Mouse (Mus musculus) cerebellum, adult (tissue): ENCODE measurements around the gene Trmo.

Experiments
- ATAC-seq: cut with Nextera tagmentation; 2 replicates; pipeline ENCODE4 v1.9.2; 2017; ENCODE audit warnings: mild to moderate bottlenecking, moderate library complexity, mixed read lengths; ENCODE audit not compliant: insufficient number of reproducible peaks, low FRiP score, low TSS enrichment

Trmo gene

GRCm38 (mm10) chr4:46374455-46374854 is 14.8 kb downstream of the Trmo start:
- no peak for ATAC-seq

- ATAC-seq: no peak
Observed at GRCm38 (mm10) chr4:46371030-46371429, 18.2 kb downstream of the Trmo start.

DNA sequence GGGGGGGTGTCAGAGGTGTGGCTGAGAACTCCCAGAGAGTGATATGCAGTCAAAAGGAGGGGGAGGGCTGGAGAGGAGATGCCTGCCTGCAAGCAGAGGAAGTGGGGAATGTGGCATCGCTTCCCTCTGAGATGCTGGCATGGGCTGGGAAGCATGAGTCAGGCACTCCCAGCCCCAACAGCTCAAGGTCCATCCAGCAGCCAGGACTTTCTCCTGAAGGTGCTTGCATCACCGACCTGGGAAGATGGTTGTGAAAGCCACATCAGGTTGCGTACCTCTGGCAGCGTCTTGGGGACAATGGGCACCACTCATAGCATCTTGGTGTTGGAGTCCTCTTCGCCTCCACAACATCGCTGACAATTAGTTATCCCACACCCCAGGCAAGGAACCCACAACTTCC is 18.8 kb downstream of the Trmo start:
- no peak for ATAC-seq

DNA sequence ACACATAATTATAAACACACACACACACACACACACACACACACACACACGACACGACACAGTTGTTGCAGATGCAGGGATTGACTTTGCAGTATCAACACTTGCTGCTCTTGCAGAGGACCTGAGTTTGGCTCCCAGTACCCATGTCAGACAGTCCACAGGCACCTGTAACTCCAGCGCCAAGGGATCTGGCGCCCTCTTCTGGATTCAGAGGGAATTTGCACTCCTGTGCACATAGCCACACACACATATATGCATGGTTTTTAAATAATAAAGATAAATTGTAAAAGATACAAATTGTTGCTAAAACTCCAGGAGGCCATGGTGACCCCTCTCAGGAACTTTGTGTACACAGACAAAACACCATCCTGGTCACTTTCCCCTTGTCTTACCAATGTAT is 20.2 kb downstream of the Trmo start:
- ATAC-seq: no peak

DNA sequence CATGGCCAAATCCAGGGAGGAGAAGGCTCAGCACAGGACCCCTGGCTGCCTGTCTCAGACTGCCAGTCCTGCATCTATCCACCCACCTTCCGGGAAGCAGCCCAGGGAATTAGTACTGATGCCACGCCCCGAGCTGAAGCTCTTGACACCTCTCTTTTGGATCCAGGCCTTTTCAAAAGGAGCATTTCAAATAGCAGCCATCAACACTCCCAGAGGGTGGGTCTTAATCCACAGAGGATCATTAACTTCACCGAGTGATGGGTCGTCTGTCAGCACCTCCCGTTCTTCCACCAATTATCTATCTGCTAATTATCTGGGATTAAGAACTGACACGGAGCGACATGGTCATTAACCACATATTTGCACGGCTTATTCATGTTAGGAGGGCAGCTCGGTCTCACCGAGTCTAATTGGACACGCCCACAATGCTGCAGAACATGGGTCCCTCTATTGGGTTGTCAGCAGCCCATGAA is 21.7 kb downstream of the Trmo start:
- no peak for ATAC-seq

DNA sequence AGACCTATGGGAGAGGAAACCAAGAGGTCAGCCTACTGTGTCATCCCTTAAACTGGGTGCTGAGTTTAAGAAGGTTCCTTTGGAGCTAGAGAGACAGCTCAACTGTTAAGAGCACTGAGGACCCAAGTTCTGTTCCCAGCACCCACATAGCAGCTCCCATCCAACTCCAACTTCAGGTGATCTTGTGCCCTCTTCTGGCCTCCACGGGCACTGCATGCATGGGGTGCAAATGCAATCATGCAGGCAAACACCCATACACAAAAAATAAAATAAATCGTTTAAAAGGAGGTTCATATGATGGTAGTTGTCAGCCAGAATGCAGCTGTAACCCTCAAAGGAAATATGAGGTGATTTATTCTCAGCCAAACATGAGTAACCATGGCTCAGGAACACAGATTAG is 24.9 kb downstream of the Trmo start:
- ATAC-seq: no peak

DNA sequence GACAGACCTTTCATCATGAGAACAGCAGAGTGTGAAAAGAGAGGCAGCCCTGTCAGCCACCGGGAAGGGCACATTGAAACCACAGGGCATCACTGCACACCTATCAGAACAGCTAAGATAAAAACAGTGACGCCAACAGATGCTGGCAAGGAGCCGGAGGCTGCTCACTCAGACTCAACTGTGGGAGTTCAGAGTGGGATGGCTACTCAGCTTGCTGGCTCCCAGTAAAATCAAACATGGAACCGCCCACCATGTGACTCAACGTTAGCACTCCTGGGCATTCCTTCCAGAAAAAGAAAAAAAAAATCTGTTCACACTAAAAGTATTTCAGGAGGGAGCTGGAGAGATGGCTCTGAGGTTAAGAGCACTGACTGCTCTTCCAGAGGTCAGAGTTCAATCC is 28.0 kb downstream of the Trmo start:
- ATAC-seq: no peak

DNA sequence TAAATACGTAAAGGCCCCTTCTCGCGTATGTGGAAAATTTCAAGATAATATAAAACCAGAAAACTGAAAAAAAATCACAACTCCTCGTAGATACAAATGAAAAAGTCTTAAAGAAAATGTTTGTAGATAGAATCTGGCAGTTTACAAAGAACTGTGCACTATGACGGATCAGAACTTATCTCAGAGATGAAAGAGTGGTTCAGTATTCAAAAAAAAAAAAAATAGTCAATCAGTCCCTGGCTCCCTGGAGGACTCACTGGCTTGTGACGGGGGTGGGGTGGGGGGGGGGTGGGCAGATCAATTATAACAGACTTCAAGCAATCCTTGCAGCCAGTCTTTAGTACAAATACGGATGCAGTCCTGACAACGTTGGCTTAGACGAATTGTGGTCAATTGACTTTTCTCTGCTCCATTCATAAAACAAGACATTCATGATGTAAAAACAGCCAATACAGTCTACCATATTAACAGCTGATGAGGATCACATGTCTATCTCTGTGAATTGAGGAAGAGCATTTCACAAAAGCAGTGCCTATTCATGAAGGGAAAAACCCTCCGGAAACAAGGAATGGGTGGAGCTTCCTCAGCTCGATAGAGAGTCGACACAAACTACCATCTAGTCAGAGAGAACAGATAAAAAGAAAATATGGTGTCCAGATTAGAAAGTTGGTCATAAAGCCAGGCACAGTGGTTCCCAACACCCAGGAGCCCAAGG is 29.5 kb downstream of the Trmo start:
- no peak for ATAC-seq

- ATAC-seq: no peak
Observed at GRCm38 (mm10) chr4:46356351-46357133, 32.7 kb downstream of the Trmo start.

DNA sequence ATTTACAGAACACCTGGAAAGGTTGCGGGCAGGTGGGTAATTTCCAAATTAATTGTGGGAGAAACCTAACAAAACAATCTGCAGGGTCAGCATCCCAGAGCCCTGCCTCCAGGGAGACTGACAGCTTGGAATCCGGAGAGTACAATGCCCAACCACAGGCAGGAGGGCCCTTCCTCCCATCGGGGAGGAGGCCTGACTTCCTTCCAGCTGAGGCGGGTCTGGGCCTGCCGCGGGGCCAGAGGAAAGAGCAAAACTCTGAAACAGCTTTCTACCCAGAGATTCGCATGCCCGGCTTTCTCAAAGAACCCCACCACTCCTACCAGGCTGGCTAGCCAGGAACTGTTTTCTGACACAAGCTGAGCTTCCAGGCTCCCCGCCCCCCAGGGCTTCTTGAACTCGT is 36.2 kb downstream of the Trmo start:
- no peak for ATAC-seq

DNA sequence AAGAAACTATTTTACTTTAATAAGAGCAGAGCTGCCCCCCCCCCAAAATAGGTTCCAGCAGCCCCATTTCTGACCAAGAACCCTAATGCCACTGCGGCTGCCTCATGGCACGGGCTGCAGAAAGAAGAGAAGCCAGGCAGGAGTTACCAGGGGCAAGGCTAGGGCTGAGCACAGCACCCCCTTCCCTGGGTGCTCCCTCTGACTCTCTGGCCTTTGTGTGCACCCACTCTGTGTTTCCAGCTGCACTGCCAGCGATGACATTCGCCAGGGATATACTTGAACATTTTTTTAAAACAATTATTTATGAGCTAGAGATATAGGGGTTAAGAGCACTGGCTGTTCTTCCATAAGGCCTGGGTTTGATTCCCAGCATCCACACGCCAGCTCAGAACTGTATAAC is 39.7 kb downstream of the Trmo start:
- ATAC-seq: no peak

- no peak for ATAC-seq
Observed at GRCm38 (mm10) chr4:46348897-46349296, 40.3 kb downstream of the Trmo start.

- ATAC-seq: no peak
Observed at GRCm38 (mm10) chr4:46347580-46348515, 41.4 kb downstream of the Trmo start.

DNA sequence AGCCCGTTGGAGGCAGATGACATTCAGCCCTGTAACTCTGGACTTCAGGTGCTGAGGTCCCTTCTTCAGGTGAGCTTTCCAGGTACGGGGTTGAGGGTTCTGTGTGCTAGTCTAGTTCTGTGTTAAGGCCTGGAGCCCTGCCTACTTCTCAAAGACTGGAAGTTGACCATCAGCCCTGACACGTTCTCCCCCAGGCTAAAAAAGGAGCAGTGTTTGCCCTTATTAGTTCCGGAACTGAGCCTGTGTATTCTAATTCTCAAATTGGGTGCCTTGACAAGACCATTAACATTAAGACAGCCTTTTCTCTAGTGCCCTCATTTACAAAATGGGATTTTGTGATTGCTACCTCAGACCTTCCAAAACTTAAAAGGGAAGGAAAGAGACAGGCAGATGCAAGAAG is 42.1 kb downstream of the Trmo start:
- no peak for ATAC-seq

- ATAC-seq: no peak
Observed at GRCm38 (mm10) chr4:46346221-46346620, 43.0 kb downstream of the Trmo start.

GRCm38 (mm10) chr4:46345773-46346100 is 43.5 kb downstream of the Trmo start:
- no peak for ATAC-seq

DNA sequence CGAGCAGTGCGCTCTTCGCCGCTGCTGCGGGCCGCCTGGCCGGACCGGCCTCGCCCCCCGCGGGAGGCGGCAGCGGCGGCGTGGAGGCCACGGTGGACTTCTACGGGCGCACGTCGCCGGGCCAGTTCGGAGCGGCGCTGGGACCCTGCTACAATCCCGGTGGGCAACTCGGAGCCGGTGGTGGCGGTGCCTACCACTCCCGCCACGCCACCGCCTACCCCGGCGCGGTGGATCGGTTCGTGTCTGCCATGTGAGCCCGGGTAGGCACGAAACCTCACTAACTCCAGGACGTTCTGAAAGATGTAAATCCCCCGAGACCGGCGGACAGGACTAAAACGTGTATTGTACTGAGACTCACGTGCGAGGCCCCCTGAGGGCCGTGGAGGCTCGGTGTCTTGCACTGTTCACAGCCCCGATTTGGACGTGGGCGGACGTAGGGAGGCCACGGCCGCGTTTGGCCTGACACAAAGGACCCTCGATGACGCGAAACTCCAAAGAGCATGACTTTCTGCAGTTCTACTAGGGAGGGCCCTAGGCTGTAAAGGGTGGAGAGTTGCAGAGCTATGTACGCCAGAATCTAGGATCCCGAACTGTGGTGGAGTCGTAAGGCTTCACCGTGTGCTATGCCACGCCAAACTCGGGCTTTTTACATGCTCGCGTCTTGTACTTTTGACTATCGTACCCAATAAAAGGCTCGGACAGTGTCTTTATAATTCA is 44.0 kb downstream of the Trmo start:
- no peak for ATAC-seq

GRCm38 (mm10) chr4:46344288-46344687 is 44.9 kb downstream of the Trmo start:
- no peak for ATAC-seq

DNA sequence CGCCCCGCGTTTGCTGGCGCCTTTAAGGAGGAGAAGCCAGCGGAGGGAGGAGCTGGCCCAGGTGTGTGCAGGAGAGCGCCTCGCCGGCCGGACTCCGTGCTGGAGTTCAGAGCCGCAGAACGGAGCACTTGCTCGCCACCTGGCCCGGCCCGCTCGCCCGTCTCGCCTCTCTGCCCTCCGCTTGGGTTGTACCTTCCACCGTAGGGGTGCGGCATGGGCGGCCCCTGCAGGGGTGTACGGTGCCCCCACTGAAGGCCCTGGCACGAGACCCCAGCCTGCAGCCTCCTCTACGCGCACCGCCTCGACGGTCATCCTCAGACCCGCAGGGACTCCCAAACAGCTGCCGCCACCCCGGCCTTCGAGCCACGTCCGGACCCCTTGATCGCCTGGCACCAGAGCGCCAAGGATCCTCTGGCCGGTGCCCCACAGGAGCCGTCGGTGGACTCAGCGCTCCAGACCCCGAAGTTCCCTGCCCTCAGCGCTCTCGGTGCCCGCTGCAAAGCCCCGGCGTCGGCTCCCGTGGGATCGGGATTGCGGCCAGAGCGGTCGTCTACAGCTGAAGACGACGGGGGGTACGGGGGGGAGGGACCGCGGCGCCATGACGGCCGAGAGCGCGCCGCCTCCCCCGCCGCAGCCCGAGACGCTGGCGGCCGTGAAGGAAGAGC is 45.5 kb downstream of the Trmo start, which contains the start of gene Foxe1:
Gene Foxe1 (plus strand): TSS at position 14 of the 665 bp plus-strand sequence.
- no peak for ATAC-seq
